Mouse (Mus musculus): Measurements from ENCODE around the gene Thrap3. TPM values are rescaled to one million over a fixed set of nuclear protein-coding genes. Genes with fewer than 3 reads are reported as not detected.
"Not testable (repeated sequence)": the region's sequence is repeated elsewhere in the genome, so short reads cannot be mapped to it uniquely, and the experiment has no call there.

The Thrap3 gene
- total RNA-seq, 2 experiments from 2014 or later: 149 to 158 TPM

GRCm38 (mm10) chr4:126236467-126237280, 34.1 kb upstream of the Thrap3 start:
- Histone ChIP-seq H3K27ac (peak overlapping the region; percentile 90), H3K4me3 (no peak overlapping the region)
- intact Hi-C loops (cut with DNase I): loop anchor here (2.0 kb wide), 1 partner anchor 18 kb away; no protein-coding TSS in a partner anchor
- DNase-seq (ENCODE audit: extremely low spot score in 1 of 2, low spot score in 2 of 2): peak in 1 of 2 experiments; percentile 26
- no peak for TF ChIP-seq CTCF (IDR thresholded peaks at IDR 0.05)

- intact Hi-C loops (cut with DNase I): no loop called here
- Histone ChIP-seq H3K4me3 (no peak overlapping the region), H3K27ac (no peak overlapping the region)
- TF ChIP-seq CTCF (IDR thresholded peaks at IDR 0.05): no peak
- peak in 1 of 2 experiments; percentile 7 for DNase-seq (ENCODE audit: extremely low spot score in 1 of 2, low spot score in 2 of 2)
Observed at GRCm38 (mm10) chr4:126235191-126235590, 32.6 kb upstream of the Thrap3 start.

GRCm38 (mm10) chr4:126234496-126235175, 32.1 kb upstream of the Thrap3 start:
- intact Hi-C loops (cut with DNase I): no loop called here
- no peak for TF ChIP-seq CTCF (IDR thresholded peaks at IDR 0.05)
- Histone ChIP-seq H3K27ac (peak overlapping the region; percentile 28; the same call in 1 of the 2 replicates), H3K4me3 (no peak overlapping the region)
- peak in 1 of 2 experiments; percentile 14 for DNase-seq (ENCODE audit: extremely low spot score in 1 of 2, low spot score in 2 of 2)

GRCm38 (mm10) chr4:126233676-126234308, 31.2 kb upstream of the Thrap3 start:
- no peak for TF ChIP-seq CTCF (IDR thresholded peaks at IDR 0.05)
- Histone ChIP-seq H3K27ac (0 out of 2 replicates have a peak overlapping the region, but pooled peaks have one; percentile 15), H3K4me3 (no peak overlapping the region)
- peak in 1 of 2 experiments; percentile 10 for DNase-seq (ENCODE audit: extremely low spot score in 1 of 2, low spot score in 2 of 2)
- intact Hi-C loops (cut with DNase I): no loop called here

GRCm38 (mm10) chr4:126229900-126230299, 27.3 kb upstream of the Thrap3 start:
- no peak for DNase-seq (ENCODE audit: extremely low spot score in 1 of 2, low spot score in 2 of 2)
- Histone ChIP-seq H3K27ac (no peak overlapping the region), H3K4me3 (no peak overlapping the region)
- intact Hi-C loops (cut with DNase I): no loop called here
- no peak for TF ChIP-seq CTCF (IDR thresholded peaks at IDR 0.05)

GRCm38 (mm10) chr4:126228144-126228543, 25.6 kb upstream of the Thrap3 start:
- intact Hi-C loops (cut with DNase I): no loop called here
- no peak for TF ChIP-seq CTCF (IDR thresholded peaks at IDR 0.05)
- peak in 1 of 2 experiments; percentile 8 for DNase-seq (ENCODE audit: extremely low spot score in 1 of 2, low spot score in 2 of 2)
- H3K4me3 ChIP-seq: no peak overlapping the region
- H3K27ac ChIP-seq: no peak overlapping the region; the same call in 1 of the 2 replicates

- peak; percentile 98 for TF ChIP-seq CTCF (IDR thresholded peaks at IDR 0.05)
- Histone ChIP-seq H3K4me3 (peak overlapping the region; percentile 50), H3K27ac (peak overlapping the region; percentile 85)
- intact Hi-C loops (cut with DNase I): loop anchor here (1.0 to 2.0 kb wide), 2 partner anchors 35 to 82 kb away; partner anchors contain the start of gene Trappc3
- peak; percentile 83 to 87 for DNase-seq (ENCODE audit: extremely low spot score in 1 of 2, low spot score in 2 of 2)
Observed at GRCm38 (mm10) chr4:126227077-126227761, 24.7 kb upstream of the Thrap3 start.

GRCm38 (mm10) chr4:126226640-126227039, 24.1 kb upstream of the Thrap3 start:
- Histone ChIP-seq H3K4me3 (peak overlapping the region; percentile 50), H3K27ac (no peak overlapping the region; the same call in 1 of the 2 replicates)
- no peak for TF ChIP-seq CTCF (IDR thresholded peaks at IDR 0.05)
- intact Hi-C loops (cut with DNase I): loop anchor here (1.0 to 2.0 kb wide), 2 partner anchors 36 to 82 kb away; partner anchors contain the start of gene Trappc3
- peak in 1 of 2 experiments; percentile 10 for DNase-seq (ENCODE audit: extremely low spot score in 1 of 2, low spot score in 2 of 2)

- intact Hi-C loops (cut with DNase I): no loop called here
- no peak for TF ChIP-seq CTCF (IDR thresholded peaks at IDR 0.05)
- Histone ChIP-seq H3K27ac (no peak overlapping the region), H3K4me3 (no peak overlapping the region)
- no peak for DNase-seq (ENCODE audit: extremely low spot score in 1 of 2, low spot score in 2 of 2)
Observed at GRCm38 (mm10) chr4:126222631-126223030, 20.1 kb upstream of the Thrap3 start.

- no peak for TF ChIP-seq CTCF (IDR thresholded peaks at IDR 0.05)
- no peak for DNase-seq (ENCODE audit: extremely low spot score in 1 of 2, low spot score in 2 of 2)
- Histone ChIP-seq H3K27ac (no peak overlapping the region), H3K4me3 (no peak overlapping the region)
- intact Hi-C loops (cut with DNase I): no loop called here
Observed at GRCm38 (mm10) chr4:126220045-126220444, 17.5 kb upstream of the Thrap3 start.

GRCm38 (mm10) chr4:126219540-126219939, 17.0 kb upstream of the Thrap3 start:
- H3K27ac ChIP-seq; H3K4me3 ChIP-seq; DNase-seq (ENCODE audit: extremely low spot score in 1 of 2, low spot score in 2 of 2); intact Hi-C loops (cut with DNase I): not testable (repeated sequence)

All from left cerebral cortex, adult 2 months (tissue).